Mouse (Mus musculus) common myeloid progenitor, adult 5-6 weeks (primary cell): ENCODE measurements around the gene Mast3. TPM values are rescaled to one million over a fixed set of nuclear protein-coding genes. Genes with fewer than 3 reads are reported as not detected.
A peak's percentile ranks its signal among the peaks of the same experiment; 100 is the strongest.
"Not testable (repeated sequence)": the region's sequence is repeated elsewhere in the genome, so short reads cannot be mapped to it uniquely, and the experiment has no call there.

Experiments
- ATAC-seq: replicated peaks from 2 replicates; pipeline ENCODE4 v1.8.0; 2016; ENCODE audit warnings: low read depth, mild to moderate bottlenecking, moderate TSS enrichment, inconsistent platforms; ENCODE audit not compliant: poor library complexity, severe bottlenecking
- total RNA-seq: library from RNA; stranded (forward); fragments of 200-1000, 187-1606 nt; gene quantifications from 2 replicates; pipeline ENCODE4 v1.2.3, GENCODE M21; 2017

The Mast3 gene
- total RNA-seq, 1 experiment from 2014 or later, result 22.2 TPM

DNA sequence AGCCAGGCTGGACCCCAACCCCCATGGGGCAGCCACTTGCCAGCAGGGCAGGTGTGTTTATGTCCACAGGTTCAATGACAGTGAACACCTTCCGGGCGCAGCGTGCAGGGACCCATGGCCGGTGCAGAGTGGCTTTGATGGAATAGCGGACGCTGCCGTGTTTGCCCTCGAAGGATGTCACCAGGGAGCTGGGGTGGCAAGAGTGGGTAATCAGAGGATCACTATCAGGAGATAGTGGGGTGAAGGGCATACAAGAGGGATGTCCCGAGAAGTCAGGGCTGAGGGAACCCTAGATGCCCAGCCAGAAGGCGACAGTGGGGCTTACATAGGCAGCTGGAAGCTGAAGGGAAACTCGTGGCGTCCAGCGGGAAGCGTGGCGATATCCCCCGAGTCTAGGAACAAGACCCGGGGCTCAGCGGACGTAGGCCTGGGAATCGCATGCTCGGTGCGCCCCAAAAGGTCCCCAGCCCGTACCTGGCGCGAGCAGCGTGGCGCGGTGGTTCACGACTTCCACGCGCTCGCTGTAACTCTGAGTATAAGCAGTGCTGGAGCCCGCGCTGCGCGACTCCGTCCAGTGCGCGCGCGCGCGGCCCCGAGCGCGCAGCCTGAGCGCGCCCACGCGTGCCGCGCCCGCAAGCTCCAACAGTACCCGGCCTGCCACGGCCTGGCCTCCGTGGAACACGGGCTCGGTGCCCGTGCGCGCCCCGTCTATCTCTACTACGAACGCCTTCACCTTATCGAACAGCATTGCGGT, 34.0 kb upstream of the Mast3 start:
- ATAC-seq, result no peak; the same call in 1 of the 2 replicates

- no peak for ATAC-seq
These were observed 31.8 kb upstream of the Mast3 start for GRCm38 (mm10) chr8:70836666-70837065.

- no peak for ATAC-seq
These were observed 29.2 kb upstream of the Mast3 start for GRCm38 (mm10) chr8:70834071-70834470.

DNA sequence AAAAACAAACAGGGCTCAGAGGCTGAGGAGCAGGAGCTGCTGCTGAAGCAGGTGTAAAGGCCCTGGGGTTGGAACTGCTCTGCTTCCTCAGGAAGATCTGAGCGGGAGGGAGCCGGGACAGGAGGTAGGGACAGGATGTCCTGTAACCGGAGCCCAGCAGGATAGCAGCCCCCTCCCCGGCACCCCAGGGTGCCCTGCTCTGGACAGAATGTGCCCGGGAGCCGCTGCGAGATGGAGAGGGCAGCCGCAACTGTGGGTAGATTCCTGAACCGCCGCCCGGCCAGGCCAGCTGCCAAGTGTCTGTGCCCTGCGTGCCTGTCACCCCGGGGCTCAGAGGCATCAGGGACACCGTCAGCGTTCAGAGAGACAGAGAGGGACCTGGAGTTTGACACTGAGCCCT, 28.7 kb upstream of the Mast3 start:
- no peak; the same call in 1 of the 2 replicates for ATAC-seq

- peak; percentile 88 for ATAC-seq
These were observed 28.2 kb upstream of the Mast3 start for GRCm38 (mm10) chr8:70833018-70833482.

DNA sequence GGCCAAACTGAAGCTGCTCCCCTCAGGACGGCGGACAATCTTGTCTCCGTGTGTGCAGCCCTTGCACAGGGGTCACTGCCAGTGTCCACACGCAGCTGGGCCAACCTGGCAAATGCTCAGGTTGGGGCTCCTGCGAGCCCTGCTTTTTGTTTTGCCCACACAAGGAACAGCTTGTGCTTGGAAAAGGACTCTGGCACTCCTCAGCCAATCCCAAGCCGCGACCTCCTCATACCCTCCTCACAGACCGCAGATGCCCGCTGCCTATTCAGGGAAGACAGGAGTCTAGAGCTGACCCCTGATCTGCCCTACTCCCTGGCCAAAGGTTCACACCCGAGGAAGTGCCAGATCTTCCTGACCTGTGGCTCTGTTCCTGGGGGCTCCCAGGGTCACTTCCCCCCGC, 27.5 kb upstream of the Mast3 start:
- ATAC-seq, result no peak

DNA sequence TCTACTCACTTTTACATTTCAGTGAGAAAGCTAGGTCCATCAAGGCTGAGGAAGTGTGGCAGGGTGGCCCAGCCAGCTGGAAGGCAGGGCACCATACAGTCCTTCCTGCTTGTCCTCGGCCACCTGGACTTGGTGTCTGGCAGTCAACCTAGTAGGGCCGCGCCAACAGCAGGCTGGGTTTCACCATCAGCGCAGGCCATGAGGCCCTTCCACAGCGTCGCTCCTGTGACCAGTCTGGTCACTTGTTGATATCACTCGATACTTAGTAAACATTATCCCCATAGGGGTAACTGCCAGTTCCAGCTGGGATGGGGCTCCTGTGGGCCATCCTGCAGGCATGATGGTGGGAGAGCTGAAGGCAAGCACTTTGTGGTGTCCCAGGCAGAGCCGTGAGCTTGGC, 26.7 kb upstream of the Mast3 start:
- ATAC-seq, result no peak

GRCm38 (mm10) chr8:70827796-70828195, 22.9 kb upstream of the Mast3 start:
- ATAC-seq, result no peak

DNA sequence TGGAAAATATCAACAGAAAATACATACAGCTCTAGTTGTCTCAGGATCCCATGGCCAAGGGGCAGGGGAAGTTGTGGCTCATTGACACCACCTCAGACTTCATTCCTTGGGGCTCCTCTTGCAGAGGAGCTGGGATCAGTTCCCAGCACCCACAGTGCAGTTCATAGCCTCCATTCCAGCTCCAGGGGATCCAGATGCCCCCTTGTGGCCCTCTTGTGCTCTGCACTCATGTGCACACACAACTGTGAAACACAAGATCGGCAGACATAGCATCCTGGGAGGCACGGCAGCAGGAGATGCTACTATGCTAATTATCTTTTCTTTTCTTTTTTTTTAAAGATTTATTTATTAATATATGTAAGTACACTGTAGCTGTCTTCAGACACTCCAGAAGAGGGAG, 22.2 kb upstream of the Mast3 start:
- no peak for ATAC-seq

GRCm38 (mm10) chr8:70825816-70826215, 21.0 kb upstream of the Mast3 start:
- no peak for ATAC-seq

GRCm38 (mm10) chr8:70823802-70824201, 18.9 kb upstream of the Mast3 start:
- ATAC-seq, result no peak

DNA sequence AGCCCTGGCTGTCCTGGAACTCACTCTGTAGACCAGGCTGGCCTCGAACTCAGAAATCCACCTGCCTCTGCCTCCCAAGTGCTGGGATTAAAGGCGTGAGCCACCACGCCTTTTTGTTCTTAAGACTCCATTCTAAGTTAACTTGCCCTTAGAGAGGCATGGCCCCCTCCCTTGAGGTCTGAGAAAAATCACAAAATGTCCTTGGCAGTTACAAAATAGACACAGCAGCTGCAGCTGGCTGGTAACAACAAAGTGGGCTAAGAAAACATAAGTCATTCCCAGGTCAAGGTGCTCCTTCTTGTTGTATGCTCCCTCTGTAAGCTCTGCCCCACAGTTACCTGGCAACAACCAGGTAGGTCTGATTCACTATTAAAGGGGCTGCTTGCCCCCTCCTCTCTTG, 17.7 kb upstream of the Mast3 start:
- ATAC-seq, result not testable (repeated sequence)

- ATAC-seq, result no peak
These were observed 17.1 kb upstream of the Mast3 start for GRCm38 (mm10) chr8:70821992-70822391.

- peak; percentile 92 for ATAC-seq
These were observed 16.6 kb upstream of the Mast3 start for GRCm38 (mm10) chr8:70821399-70821962.

DNA sequence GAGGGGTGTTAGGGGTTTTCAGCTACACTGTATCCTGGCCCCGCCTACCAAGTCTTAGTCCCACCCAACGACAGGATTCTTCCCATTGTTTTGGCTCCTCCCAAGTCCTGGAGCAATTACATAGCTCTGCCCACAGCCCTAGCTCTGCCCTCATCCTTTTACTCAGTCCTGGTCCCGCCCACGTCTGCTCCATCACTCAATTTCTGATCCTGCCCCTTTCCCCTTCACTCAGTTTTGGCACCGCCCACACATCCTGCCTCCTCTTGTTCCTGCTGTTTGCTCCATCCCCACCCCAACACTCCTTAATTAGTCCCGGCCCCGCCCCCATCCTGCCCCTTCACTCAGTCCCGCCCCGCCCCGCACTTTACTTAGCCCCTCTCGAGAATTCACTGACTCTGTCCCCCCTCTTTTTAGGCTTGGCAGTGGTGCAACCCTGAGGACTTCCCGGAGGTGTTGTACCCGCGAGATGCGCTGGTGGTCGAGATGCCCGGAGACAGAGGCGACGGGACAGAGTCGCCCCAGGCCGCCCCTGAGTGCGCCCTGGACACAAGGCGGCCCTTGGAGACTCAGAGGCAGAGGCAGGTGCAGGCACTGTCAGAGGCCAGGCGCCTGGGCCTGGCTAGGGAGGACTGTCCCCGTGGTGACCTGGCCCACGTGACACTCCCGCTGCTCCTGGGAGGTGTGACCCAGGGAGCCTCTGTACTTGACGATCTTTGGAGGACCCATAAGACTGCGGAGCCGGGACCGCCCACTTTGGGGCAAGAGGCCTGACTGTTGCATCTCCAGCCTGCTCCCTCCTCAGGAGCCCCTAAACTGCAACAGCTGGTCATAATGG, 15.5 kb upstream of the Mast3 start:
- ATAC-seq, result no peak

DNA sequence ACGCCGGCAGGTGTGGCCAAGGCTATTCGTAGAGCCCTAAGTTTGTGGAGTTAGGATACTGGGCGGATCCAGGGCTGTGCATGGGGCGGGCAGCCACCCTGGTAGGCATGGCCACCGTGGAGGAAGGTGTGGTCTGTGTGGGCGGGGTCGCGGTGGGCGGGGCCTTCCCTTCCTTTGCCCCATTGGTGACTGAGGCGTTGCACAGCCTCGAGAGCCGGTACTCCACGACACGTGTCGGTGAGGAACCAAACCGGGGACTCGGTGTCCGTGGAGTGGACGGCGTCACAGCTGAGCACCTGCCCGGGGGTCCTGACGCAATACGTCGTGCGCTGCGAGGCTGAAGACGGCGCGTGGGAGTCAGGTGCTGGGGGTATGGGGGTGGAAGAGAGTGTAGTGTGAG, 11.8 kb upstream of the Mast3 start:
- peak; percentile 28; the same call in 1 of the 2 replicates for ATAC-seq

- ATAC-seq, result no peak
These were observed 8.0 kb upstream of the Mast3 start for GRCm38 (mm10) chr8:70812885-70813284.

GRCm38 (mm10) chr8:70812055-70812454, 7.2 kb upstream of the Mast3 start:
- no peak for ATAC-seq

GRCm38 (mm10) chr8:70810962-70811680, 6.3 kb upstream of the Mast3 start:
- peak; percentile 64 for ATAC-seq
